14 mouse cellular contexts compared by ENCODE assay signal in the genomic region with DNA sequence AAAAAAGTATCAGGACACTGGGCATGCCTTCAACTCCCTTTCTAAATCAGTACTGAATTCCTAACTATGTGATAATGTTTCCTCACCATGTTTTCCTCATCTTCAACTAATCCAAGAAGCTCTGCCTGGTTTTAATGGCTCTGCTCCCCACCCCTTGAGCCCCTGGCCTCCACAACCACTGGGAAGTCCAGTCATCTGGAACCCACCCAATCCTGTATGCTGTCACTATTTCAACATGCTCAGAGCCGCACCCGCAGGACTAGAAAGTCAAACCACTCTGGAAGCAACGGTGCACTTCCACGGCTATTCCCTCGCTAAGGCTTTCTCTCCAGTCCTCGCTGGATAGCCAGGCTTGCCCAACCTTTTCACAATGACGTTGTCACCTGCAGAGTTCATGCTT.
DNase-seq lines count a peak whose midpoint lies in the region; TF ChIP-seq lines count a peak whose summit lies in the region.
"Had no signal": no experiment of that assay in that cellular context is flagged by ENCODE, and none has a peak within 500 bp of the region (broad histone marks: within the 10 kb centered on the region; RNA-seq: fewer than 3 reads in every experiment).

No protein-coding gene starts in this region.

- no peak for DNase-seq in layer of hippocampus, adult 2 months (ENCODE audit: low spot score in 2 of 2)
- DNase-seq in layer of hippocampus, postnatal 14 days (ENCODE audit: low spot score in 2 of 2), result no peak
- peak; percentile 90 for DNase-seq in NIH3T3 (ENCODE audit: low read depth)
- peak; percentile 31 for DNase-seq in gastrocnemius, postnatal 10 days
- DNase-seq in heart, postnatal 36 days, result peak; percentile 53 to 64
- DNase-seq in frontal cortex, adult 2 months (ENCODE audit: extremely low spot score in 1 of 2, low spot score in 1 of 2), result no peak
- no peak for DNase-seq in embryo, embryonic 11 days
- no peak for DNase-seq in Muller cell, postnatal 12 days (ENCODE audit: inconsistent ontology term)
- DNase-seq: cerebellum, postnatal 14 days; layer of hippocampus, postnatal 36 days; right cerebral cortex, postnatal 25 days had no signal

- H3K27ac ChIP-seq in layer of hippocampus, adult 2 months, result peak overlapping the region; percentile 81; the same call in 1 of the 2 replicates
- H3K27ac ChIP-seq: forebrain, embryonic 15.5 days; lung, embryonic 15.5 days had no signal

- H3K4me3 ChIP-seq in layer of hippocampus, adult 2 months, result no peak overlapping the region
- H3K4me3 ChIP-seq: forebrain, embryonic 15.5 days; lung, embryonic 15.5 days; midbrain, embryonic 15.5 days had no signal

- TF ChIP-seq CTCF in layer of hippocampus, adult 2 months (conservative IDR thresholded peaks at IDR 0.05), result no peak

- intact Hi-C loops in heart, postnatal 36 days (cut with DNase I), result no loop called here

Comparison
In these comparisons a context has a peak if more than half of its experiments do, and no peak if none do; other contexts are left out.
1. DNase-seq: peak in NIH3T3 (single experiment), gastrocnemius, postnatal 10 days (single experiment) and heart, postnatal 36 days (2 of 2); none in layer of hippocampus, adult 2 months (0 of 2), layer of hippocampus, postnatal 14 days (0 of 2), frontal cortex, adult 2 months (0 of 2), embryo, embryonic 11 days (single experiment) and Muller cell, postnatal 12 days (single experiment).